Comparison of ENCODE assay signal across 7 mouse cellular contexts in genomic region chr1:93175849-93176248, GRCm38 (mm10). TPM values are rescaled to one million over a fixed set of nuclear protein-coding genes. Genes with fewer than 3 reads are reported as not detected.
DNase-seq lines count a peak whose midpoint lies in the region; ATAC-seq and TF ChIP-seq lines count a peak whose summit lies in the region.

No protein-coding gene starts in this region.

- H3K36me3 ChIP-seq in hindbrain, embryonic 11.5 days (ENCODE audit: control insufficient read depth, insufficient read depth, low read length) = no peaks in the 10 kb centered on the region
- no peaks in the 10 kb centered on the region for H3K36me3 ChIP-seq in midbrain, embryonic 14.5 days (ENCODE audit: control insufficient read depth, insufficient read depth, low read length)

- H3K27ac ChIP-seq in hindbrain, embryonic 11.5 days (ENCODE audit: low read depth, low read length) = no peak overlapping the region
- H3K27ac ChIP-seq in midbrain, embryonic 14.5 days (replicated peaks; ENCODE audit: low read depth, low read length) = no peak overlapping the region
- H3K27ac ChIP-seq in layer of hippocampus, adult 2 months = no peak overlapping the region

- WGBS in hindbrain, embryonic 11.5 days = 9% methylated on average over 6 of the region's 6 CpGs
- 21% methylated on average over 6 of the region's 6 CpGs for WGBS in midbrain, embryonic 14.5 days

- DNase-seq in ES-CJ7 (ENCODE audit: low read depth, low spot score) = peak; percentile 47
- peak; percentile 32 for DNase-seq in embryo, embryonic 10.5 days (ENCODE audit: low spot score)
- peak; percentile 38 for DNase-seq in hindbrain, embryonic 11.5 days (ENCODE audit: low spot score)
- DNase-seq in midbrain, embryonic 14.5 days = peak; percentile 16
- no peak for DNase-seq in layer of hippocampus, adult 2 months (ENCODE audit: low spot score in 2 of 2)
- DNase-seq in right cerebral cortex, postnatal 14 days = no peak
- DNase-seq in left cerebral cortex, postnatal 25 days (ENCODE audit: low spot score in 2 of 2) = no peak

- no peaks in the 10 kb centered on the region for H3K9me3 ChIP-seq in hindbrain, embryonic 11.5 days (ENCODE audit: control insufficient read depth, low read length)
- no peaks in the 10 kb centered on the region for H3K9me3 ChIP-seq in midbrain, embryonic 14.5 days (ENCODE audit: control insufficient read depth, low read length)

- no peak overlapping the region for H3K4me3 ChIP-seq in hindbrain, embryonic 11.5 days (ENCODE audit: low read depth, low read length)
- H3K4me3 ChIP-seq in midbrain, embryonic 14.5 days (replicated peaks; ENCODE audit: low read depth, low read length) = peak overlapping the region; percentile 40; the same call in 1 of the 2 replicates
- no peak overlapping the region for H3K4me3 ChIP-seq in layer of hippocampus, adult 2 months

- no peak overlapping the region for H3K9ac ChIP-seq in hindbrain, embryonic 11.5 days (ENCODE audit: low read depth, low read length)
- H3K9ac ChIP-seq in midbrain, embryonic 14.5 days (replicated peaks; ENCODE audit: low read length) = peak overlapping the region; percentile 56; the same call in 1 of the 2 replicates

- no peaks in the 10 kb centered on the region for H3K27me3 ChIP-seq in hindbrain, embryonic 11.5 days (ENCODE audit: control insufficient read depth, insufficient read depth, low read length)
- H3K27me3 ChIP-seq in midbrain, embryonic 14.5 days (ENCODE audit: control insufficient read depth, insufficient read depth, low read length) = no peaks in the 10 kb centered on the region

- no peak for TF ChIP-seq CTCF in layer of hippocampus, adult 2 months (conservative IDR thresholded peaks at IDR 0.05)

- H3K4me2 ChIP-seq in hindbrain, embryonic 11.5 days (replicated peaks; ENCODE audit: low read depth, low read length) = peak overlapping the region; percentile 89
- H3K4me2 ChIP-seq in midbrain, embryonic 14.5 days (ENCODE audit: low read length) = peak overlapping the region; percentile 90; the same call in 1 of the 2 replicates

- ATAC-seq in hindbrain, embryonic 11.5 days (ENCODE audit: low FRiP score) = peak; percentile 15; the same call in 1 of the 2 replicates
- 0 out of 2 replicates have a peak, but pooled peaks have one; percentile 7 for ATAC-seq in midbrain, embryonic 14.5 days (ENCODE audit: low FRiP score, low TSS enrichment)

- intact Hi-C loops in left cerebral cortex, postnatal 25 days (cut with DNase I) = loop anchor here (2.0 kb wide), 1 partner anchor 59 kb away; the partner anchor contains the start of gene Sned1

- H3K4me1 ChIP-seq in hindbrain, embryonic 11.5 days (replicated peaks; ENCODE audit: control insufficient read depth, insufficient read depth, low read length) = peaks cover 6% of the 10 kb centered on the region
- H3K4me1 ChIP-seq in midbrain, embryonic 14.5 days (ENCODE audit: control insufficient read depth, insufficient read depth, low read length) = peaks cover 9% of the 10 kb centered on the region

RNA-seq across cellular contexts. Expression of gene Crocc2, which starts 7.3 kb away (rescaled TPM):
- polyA plus RNA-seq in hindbrain, embryonic 11.5 days (2014; fragmentation: Nextera tagmentation; extraction: Ambion mirVana) = 0.09 and 0.18 TPM in 2 replicates
- 0.05 and 0.09 TPM in 2 replicates for polyA plus RNA-seq in midbrain, embryonic 14.5 days (2014; fragmentation: Nextera tagmentation; extraction: Ambion mirVana)
- total RNA-seq in layer of hippocampus, adult 2 months (2021) = under 1 TPM; 0.22 to 0.36 TPM
- under 1 TPM; 0.07 to 0.09 TPM for total RNA-seq in left cerebral cortex, postnatal 25 days (2021)

RNA-seq across cellular contexts. Expression of gene 2310007B03Rik, which starts 15.1 kb away (rescaled TPM):
- 0.49 and 0.77 TPM in 2 replicates for polyA plus RNA-seq in hindbrain, embryonic 11.5 days (2014; fragmentation: Nextera tagmentation; extraction: Ambion mirVana)
- not detected in 2 replicates for polyA plus RNA-seq in midbrain, embryonic 14.5 days (2014; fragmentation: Nextera tagmentation; extraction: Ambion mirVana)
- total RNA-seq in layer of hippocampus, adult 2 months (2021) = not detected
- total RNA-seq in left cerebral cortex, postnatal 25 days (2021) = not detected

RNA-seq across cellular contexts. Expression of gene Agxt, which starts 40.8 kb away (rescaled TPM):
- polyA plus RNA-seq in hindbrain, embryonic 11.5 days (2014; fragmentation: Nextera tagmentation; extraction: Ambion mirVana) = not detected in 2 replicates
- not detected in 2 replicates for polyA plus RNA-seq in midbrain, embryonic 14.5 days (2014; fragmentation: Nextera tagmentation; extraction: Ambion mirVana)
- not detected for total RNA-seq in layer of hippocampus, adult 2 months (2021)
- total RNA-seq in left cerebral cortex, postnatal 25 days (2021) = not detected

RNA-seq across cellular contexts. Expression of gene Sned1, which starts 59.8 kb away (rescaled TPM):
- polyA plus RNA-seq in hindbrain, embryonic 11.5 days (2014; fragmentation: Nextera tagmentation; extraction: Ambion mirVana) = 1.5 and 4.0 TPM in 2 replicates
- 3.0 and 7.2 TPM in 2 replicates for polyA plus RNA-seq in midbrain, embryonic 14.5 days (2014; fragmentation: Nextera tagmentation; extraction: Ambion mirVana)
- 1 to 10 TPM; 4.7 to 7.7 TPM for total RNA-seq in layer of hippocampus, adult 2 months (2021)
- 1 to 10 TPM; 6.1 to 6.9 TPM for total RNA-seq in left cerebral cortex, postnatal 25 days (2021)

Comparison
In these comparisons a context has a peak if more than half of its experiments do, and no peak if none do; other contexts are left out.
1. DNase-seq: peak in ES-CJ7 (single experiment), embryo, embryonic 10.5 days (single experiment), hindbrain, embryonic 11.5 days (single experiment) and midbrain, embryonic 14.5 days (single experiment); none in layer of hippocampus, adult 2 months (0 of 2), right cerebral cortex, postnatal 14 days (single experiment) and left cerebral cortex, postnatal 25 days (0 of 2).